Mouse (Mus musculus): ENCODE measurements around the gene Lamb2.

- TF ChIP-seq CTCF (IDR thresholded peaks at IDR 0.05) (no peak), EP300 (IDR thresholded peaks at IDR 0.05) (no peak)
Measured at GRCm38 (mm10) chr9:108491286-108491580, 11.7 kb downstream of the Lamb2 start.
